Mouse (Mus musculus) hindbrain, embryonic 12.5 days (tissue): Measurements from ENCODE around the gene Gm10803. TPM values are rescaled to one million over a fixed set of nuclear protein-coding genes. Genes with fewer than 3 reads are reported as not detected.

Experiments used
- ATAC-seq: fragments of 200-750 bp; cut with Nextera tagmentation; 2 replicates; pipeline ENCODE4 v1.8.0; 2017; ENCODE audit warnings: moderate TSS enrichment; ENCODE audit not compliant: low FRiP score
- H3K27ac ChIP-seq: fragments of 300-500 bp; sonication (generic); 2 replicates; pipeline ENCODE4 v1.5.1; 2016; ENCODE audit warnings: mild to moderate bottlenecking
- H3K27me3 ChIP-seq: fragments of 300-500 bp; sonication (generic); 2 replicates; pipeline ENCODE4 v1.6.1; 2016; ENCODE audit warnings: mild to moderate bottlenecking
- H3K36me3 ChIP-seq: fragments of 300-500 bp; sonication (generic); 2 replicates; pipeline ENCODE4 v1.6.1; 2016; ENCODE audit warnings: mild to moderate bottlenecking
- H3K4me1 ChIP-seq: fragments of 300-500 bp; sonication (generic); 2 replicates; pipeline ENCODE4 v1.6.1; 2016
- H3K4me2 ChIP-seq: fragments of 300-500 bp; sonication (generic); replicated peaks from 2 replicates; pipeline ENCODE4 v1.6.1; 2016; ENCODE audit warnings: mild to moderate bottlenecking
- H3K4me3 ChIP-seq: fragments of 300-500 bp; sonication (generic); 2 replicates; pipeline ENCODE4 v1.5.1; 2016; ENCODE audit warnings: mild to moderate bottlenecking
- H3K9ac ChIP-seq: fragments of 300-500 bp; sonication (generic); 2 replicates; pipeline ENCODE4 v1.6.1; 2016; ENCODE audit warnings: mild to moderate bottlenecking, moderate library complexity
- H3K9me3 ChIP-seq: fragments of 300-500 bp; sonication (generic); replicated peaks from 2 replicates; pipeline ENCODE4 v1.6.1; 2016; ENCODE audit warnings: mild to moderate bottlenecking
- WGBS: fragments of 180-500 bp; shearing (Covaris S2); methylation state at CpG from one replicate; pipeline ENCODE4 v1.1.7; 2016; 5-methylcytosine and 5-hydroxymethylcytosine counted together
- polyA plus RNA-seq: library from polyadenylated mRNA; unstranded; fragments of >200 nt; fragmentation: Nextera tagmentation; extraction: Ambion mirVana; gene quantifications from 2 replicates; pipeline ENCODE4 v1.2.1, GENCODE M21; 2016

Gm10803 gene
- polyA plus RNA-seq, 1 experiment from 2014 or later = not detected

DNA sequence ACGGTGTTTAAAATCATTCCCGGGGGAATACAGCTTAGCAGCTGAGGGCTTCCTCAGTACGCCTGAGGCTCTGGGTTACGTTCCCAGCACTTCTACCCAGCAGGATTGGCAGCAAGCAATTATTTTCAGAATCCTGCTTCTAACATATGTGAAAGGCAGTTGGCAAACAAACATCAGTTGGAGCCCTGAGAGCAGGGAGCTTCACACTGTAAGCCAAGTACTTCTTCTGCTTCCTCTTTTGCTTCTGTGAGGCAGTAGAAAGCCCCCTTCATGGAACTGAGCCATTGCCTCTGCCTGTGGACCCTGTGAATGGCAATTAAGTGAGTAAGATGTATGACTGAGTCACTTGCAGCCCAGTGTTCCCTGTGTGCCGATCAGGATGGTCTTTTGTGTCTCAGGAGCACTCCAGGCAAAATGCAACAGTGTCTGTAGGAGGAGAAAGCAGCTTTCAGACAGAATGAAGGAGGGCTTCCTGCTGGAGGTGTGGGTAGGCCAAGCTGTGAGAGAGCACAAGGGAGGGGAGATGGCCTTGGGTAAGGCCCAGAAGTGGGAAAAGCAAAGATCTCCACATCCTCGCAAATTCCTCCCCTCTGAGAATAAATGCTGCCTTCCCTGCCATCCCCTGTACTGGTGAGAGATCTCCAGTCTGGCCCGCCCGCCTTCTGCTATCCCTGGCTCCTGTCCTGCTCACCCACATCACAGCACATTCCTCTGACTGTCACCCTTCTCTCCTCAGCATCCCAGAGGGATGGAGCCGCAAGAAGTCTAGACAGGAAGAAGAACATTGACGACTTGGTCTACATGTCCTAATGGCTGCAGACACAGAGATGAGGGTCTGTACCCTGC is 7.5 kb upstream of the Gm10803 start:
- Histone ChIP-seq H3K27me3 (0 out of 2 replicates have a peak, but pooled peaks cover 2% of the 10 kb centered on the region), H3K4me1 (peaks cover 11% of the 10 kb centered on the region), H3K36me3 (no peaks in the 10 kb centered on the region), H3K4me3 (no peak overlapping the region), H3K27ac (no peak overlapping the region), H3K9me3 (no peaks in the 10 kb centered on the region), H3K4me2 (no peak overlapping the region), H3K9ac (no peak overlapping the region)
- ATAC-seq = no peak
- WGBS = 64% methylated on average over 10 of the region's 10 CpGs

DNA sequence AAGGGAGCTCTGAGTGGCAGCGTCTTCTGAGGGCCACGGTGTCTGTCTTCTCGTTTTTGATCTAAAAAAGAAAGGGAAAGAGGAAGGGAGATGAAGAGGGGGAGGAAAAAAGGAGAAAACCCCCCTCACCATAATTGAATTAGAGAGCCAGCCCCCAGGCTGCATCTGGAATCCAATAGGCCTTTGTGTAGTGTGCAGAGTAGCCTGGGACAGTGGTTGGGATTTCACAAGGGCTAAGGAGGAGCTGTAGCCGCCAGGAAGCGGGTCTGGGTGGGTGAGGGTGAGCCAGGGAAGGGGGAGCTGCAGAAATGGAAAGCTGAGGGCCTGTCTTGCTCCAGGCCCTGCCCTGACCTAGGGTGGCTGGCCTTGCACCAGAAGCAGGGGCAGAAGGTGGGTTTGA is 6.5 kb upstream of the Gm10803 start:
- ATAC-seq = no peak

DNA sequence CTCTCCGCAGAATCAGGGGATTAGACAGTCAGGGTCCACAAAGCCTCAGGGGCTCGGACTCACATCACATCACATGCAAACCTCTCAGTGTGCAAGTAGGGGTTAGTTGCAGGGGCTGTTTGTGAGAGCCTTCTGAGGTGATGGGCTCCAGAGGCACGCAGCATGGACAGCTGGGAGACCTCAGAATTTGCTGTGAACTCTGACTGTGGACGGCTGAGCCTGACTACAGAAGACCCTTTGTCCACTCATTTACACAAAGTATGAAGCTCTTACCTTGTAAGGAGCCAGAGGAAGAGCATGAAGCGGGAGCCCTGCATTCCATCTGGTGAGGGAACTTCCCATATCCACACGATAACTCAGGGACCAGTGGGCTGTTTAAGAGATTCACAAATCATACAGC is 5.3 kb downstream of the Gm10803 start:
- no peak overlapping the region for H3K4me2 ChIP-seq
- 52% methylated on average over 6 of the region's 6 CpGs for WGBS
- H3K9ac ChIP-seq = no peak overlapping the region
- H3K4me1 ChIP-seq = peaks cover 10% of the 10 kb centered on the region
- no peaks in the 10 kb centered on the region for H3K9me3 ChIP-seq
- no peak overlapping the region for H3K27ac ChIP-seq
- ATAC-seq = no peak
- no peaks in the 10 kb centered on the region for H3K27me3 ChIP-seq
- no peak overlapping the region for H3K4me3 ChIP-seq
- H3K36me3 ChIP-seq = no peaks in the 10 kb centered on the region

More for the DNA sequence above, 6.5 kb upstream of the Gm10803 start:
- no peak overlapping the region for H3K4me2 ChIP-seq
- H3K36me3 ChIP-seq = no peaks in the 10 kb centered on the region
- no peak overlapping the region for H3K9ac ChIP-seq
- 46% methylated on average over 5 of the region's 5 CpGs for WGBS
- H3K27me3 ChIP-seq = 0 out of 2 replicates have a peak, but pooled peaks cover 2% of the 10 kb centered on the region
- H3K4me1 ChIP-seq = peaks cover 11% of the 10 kb centered on the region
- H3K27ac ChIP-seq = no peak overlapping the region
- no peak overlapping the region for H3K4me3 ChIP-seq
- H3K9me3 ChIP-seq = no peaks in the 10 kb centered on the region

DNA sequence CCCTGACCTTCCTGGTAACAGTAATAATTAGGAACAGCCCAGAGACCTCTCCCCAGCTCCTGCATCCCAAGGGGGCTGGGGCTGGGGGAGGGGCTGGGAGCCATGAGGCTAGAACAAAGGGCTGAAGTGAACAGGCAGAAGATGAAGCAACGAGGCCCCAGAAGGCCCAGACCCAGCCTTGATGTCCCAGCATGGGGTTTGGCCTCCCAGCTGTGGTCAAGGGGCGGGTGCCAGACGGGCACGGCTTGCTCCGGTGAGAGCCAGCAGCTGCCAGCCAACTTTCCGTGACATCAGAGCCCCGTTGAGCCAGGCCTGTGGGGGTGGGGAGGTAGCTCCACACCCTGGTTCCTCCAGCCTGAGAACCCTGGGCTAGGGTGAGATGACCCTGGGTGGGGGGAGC is 7.3 kb downstream of the Gm10803 start:
- no peak overlapping the region for H3K4me3 ChIP-seq
- H3K9me3 ChIP-seq = no peaks in the 10 kb centered on the region
- 23% methylated on average over 7 of the region's 7 CpGs for WGBS
- no peak for ATAC-seq
- no peak overlapping the region for H3K27ac ChIP-seq
- H3K9ac ChIP-seq = no peak overlapping the region
- H3K36me3 ChIP-seq = no peaks in the 10 kb centered on the region
- H3K4me1 ChIP-seq = peaks cover 10% of the 10 kb centered on the region
- no peak overlapping the region for H3K4me2 ChIP-seq
- H3K27me3 ChIP-seq = no peaks in the 10 kb centered on the region

DNA sequence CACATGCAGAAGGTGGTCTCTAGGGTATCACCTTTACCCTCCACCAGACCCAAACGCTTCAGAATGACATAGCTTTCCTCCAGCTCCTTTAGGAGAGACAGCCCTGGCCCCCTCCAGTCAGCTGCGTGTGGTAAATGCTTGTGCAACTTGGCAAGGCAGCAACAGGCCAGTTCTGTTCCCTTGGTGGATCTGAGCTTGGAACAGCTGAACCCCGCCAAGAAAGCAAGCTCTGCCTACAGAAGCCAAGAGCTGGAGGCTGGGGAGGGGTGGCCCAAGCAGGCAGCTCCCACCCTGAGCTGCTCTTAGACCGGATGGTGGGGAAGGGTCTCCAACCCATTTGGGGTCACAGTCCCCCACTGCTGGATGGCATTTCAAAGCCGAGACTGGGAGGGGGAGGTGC is 12.2 kb downstream of the Gm10803 start:
- Histone ChIP-seq H3K4me2 (no peak overlapping the region), H3K27ac (no peak overlapping the region), H3K36me3 (no peaks in the 10 kb centered on the region), H3K4me3 (no peak overlapping the region), H3K4me1 (peaks cover 3% of the 10 kb centered on the region), H3K9me3 (no peaks in the 10 kb centered on the region), H3K9ac (no peak overlapping the region), H3K27me3 (no peaks in the 10 kb centered on the region)
- 71% methylated on average over 5 of the region's 5 CpGs for WGBS
- no peak for ATAC-seq

DNA sequence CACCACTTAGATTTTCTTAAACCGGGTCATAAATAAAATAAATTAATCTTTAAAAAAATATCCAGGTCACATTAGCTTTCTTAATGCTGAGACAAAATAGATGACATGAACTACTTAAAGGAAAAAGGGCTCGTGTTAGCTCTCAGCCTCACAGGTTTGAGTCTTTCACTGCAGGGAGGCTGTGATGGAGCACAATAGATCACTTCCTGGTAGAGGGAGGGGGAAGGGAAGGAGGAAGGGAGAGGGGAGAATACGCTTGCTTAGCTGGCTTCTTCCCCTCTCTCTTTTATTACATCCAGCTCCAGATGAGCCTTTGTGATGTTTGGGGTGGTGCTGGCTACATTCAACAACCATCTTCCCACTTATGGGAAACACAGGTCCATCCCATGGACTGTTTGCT is 20.9 kb downstream of the Gm10803 start:
- Histone ChIP-seq H3K27ac (no peak overlapping the region), H3K4me2 (no peak overlapping the region), H3K36me3 (no peaks in the 10 kb centered on the region), H3K9ac (no peak overlapping the region), H3K9me3 (no peaks in the 10 kb centered on the region), H3K4me3 (no peak overlapping the region), H3K27me3 (no peaks in the 10 kb centered on the region), H3K4me1 (no peaks in the 10 kb centered on the region)
- no peak for ATAC-seq
- WGBS = 42% methylated on average over 3 of the region's 3 CpGs

GRCm38 (mm10) chr2:93585821-93586220 is 25.5 kb downstream of the Gm10803 start:
- Histone ChIP-seq H3K9ac (no peak overlapping the region), H3K4me3 (no peak overlapping the region), H3K27me3 (peaks cover 4% of the 10 kb centered on the region; the same call in 1 of the 2 replicates), H3K36me3 (no peaks in the 10 kb centered on the region), H3K27ac (no peak overlapping the region), H3K4me2 (no peak overlapping the region), H3K4me1 (peaks cover 10% of the 10 kb centered on the region), H3K9me3 (no peaks in the 10 kb centered on the region)
- 67% methylated on average over 1 of the region's 1 CpGs for WGBS
- no peak for ATAC-seq

DNA sequence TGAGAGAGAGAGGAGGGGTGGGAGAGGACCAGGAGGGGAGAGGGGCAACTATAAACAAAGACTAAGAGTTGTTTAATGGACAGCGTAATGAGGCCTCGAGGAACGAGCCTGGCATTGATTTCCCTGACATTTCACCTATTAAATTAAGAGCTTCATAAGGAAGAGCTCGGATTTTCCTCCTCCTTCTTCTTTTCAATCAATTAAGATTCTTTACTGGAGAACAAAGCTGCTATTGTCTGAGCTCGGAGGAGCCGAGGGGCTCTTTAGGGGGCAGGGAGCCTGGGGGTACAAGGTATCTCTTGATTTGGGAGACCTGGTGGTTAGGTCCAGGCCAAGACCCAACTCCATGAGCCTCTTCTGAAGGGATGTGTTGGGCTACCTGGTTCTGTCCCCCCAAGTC is 27.1 kb downstream of the Gm10803 start:
- Histone ChIP-seq H3K4me3 (no peak overlapping the region), H3K4me1 (peaks cover 10% of the 10 kb centered on the region), H3K4me2 (no peak overlapping the region), H3K9ac (no peak overlapping the region), H3K9me3 (no peaks in the 10 kb centered on the region), H3K36me3 (no peaks in the 10 kb centered on the region), H3K27me3 (peaks cover 4% of the 10 kb centered on the region; the same call in 1 of the 2 replicates), H3K27ac (no peak overlapping the region)
- WGBS = 23% methylated on average over 6 of the region's 6 CpGs
- no peak for ATAC-seq

- WGBS = 75% methylated on average over 4 of the region's 4 CpGs
- H3K27me3 ChIP-seq = peaks cover 4% of the 10 kb centered on the region; the same call in 1 of the 2 replicates
These were observed 29.5 kb downstream of the Gm10803 start for GRCm38 (mm10) chr2:93589875-93590274.

GRCm38 (mm10) chr2:93591706-93592105 is 31.3 kb downstream of the Gm10803 start:
- H3K4me3 ChIP-seq = no peak overlapping the region
- WGBS = 64% methylated on average over 2 of the region's 2 CpGs
- no peak overlapping the region for H3K9ac ChIP-seq

More at GRCm38 (mm10) chr2:93589875-93590274, 29.5 kb downstream of the Gm10803 start:
- ATAC-seq = no peak
- Histone ChIP-seq H3K4me2 (no peak overlapping the region), H3K4me3 (no peak overlapping the region), H3K9me3 (no peaks in the 10 kb centered on the region), H3K4me1 (peaks cover 10% of the 10 kb centered on the region), H3K9ac (no peak overlapping the region), H3K27ac (no peak overlapping the region), H3K36me3 (no peaks in the 10 kb centered on the region)

GRCm38 (mm10) chr2:93592164-93592790 is 31.9 kb downstream of the Gm10803 start:
- H3K4me2 ChIP-seq = no peak overlapping the region
- H3K36me3 ChIP-seq = no peaks in the 10 kb centered on the region
- no peak overlapping the region for H3K4me3 ChIP-seq
- H3K9ac ChIP-seq = no peak overlapping the region
- H3K27me3 ChIP-seq = peaks cover 4% of the 10 kb centered on the region; the same call in 1 of the 2 replicates
- no peak for ATAC-seq
- H3K4me1 ChIP-seq = peaks cover 3% of the 10 kb centered on the region
- 55% methylated on average over 11 of the region's 11 CpGs for WGBS
- no peaks in the 10 kb centered on the region for H3K9me3 ChIP-seq
- H3K27ac ChIP-seq = no peak overlapping the region

More at GRCm38 (mm10) chr2:93591706-93592105, 31.3 kb downstream of the Gm10803 start:
- Histone ChIP-seq H3K27me3 (peaks cover 4% of the 10 kb centered on the region; the same call in 1 of the 2 replicates), H3K4me2 (no peak overlapping the region), H3K27ac (no peak overlapping the region), H3K4me1 (peaks cover 9% of the 10 kb centered on the region), H3K9me3 (no peaks in the 10 kb centered on the region), H3K36me3 (no peaks in the 10 kb centered on the region)
- ATAC-seq = no peak

DNA sequence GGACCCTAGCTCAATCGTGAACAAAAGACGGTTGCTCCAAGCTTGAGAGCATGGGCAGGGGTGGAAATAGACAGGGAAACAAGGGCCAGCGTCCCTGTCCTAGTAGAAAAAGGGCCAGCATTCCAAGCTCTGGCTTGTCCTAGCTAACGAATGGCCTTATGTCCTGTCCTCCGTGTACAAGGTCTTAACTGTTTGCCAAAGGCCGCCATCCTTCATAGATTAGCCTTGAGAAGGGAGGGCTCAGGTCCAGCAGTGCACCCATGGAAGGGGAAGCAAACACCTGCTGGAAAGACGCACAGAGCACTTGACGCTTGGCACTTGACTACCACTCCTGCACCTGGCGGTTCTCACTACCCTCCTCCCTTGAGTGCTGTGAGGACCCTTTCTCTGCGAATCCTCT is 32.8 kb downstream of the Gm10803 start:
- no peak overlapping the region for H3K4me3 ChIP-seq
- no peaks in the 10 kb centered on the region for H3K9me3 ChIP-seq
- peaks cover 4% of the 10 kb centered on the region; the same call in 1 of the 2 replicates for H3K27me3 ChIP-seq
- H3K36me3 ChIP-seq = no peaks in the 10 kb centered on the region
- H3K27ac ChIP-seq = no peak overlapping the region
- 94% methylated on average over 10 of the region's 10 CpGs for WGBS
- no peak overlapping the region for H3K9ac ChIP-seq
- no peaks in the 10 kb centered on the region for H3K4me1 ChIP-seq
- H3K4me2 ChIP-seq = no peak overlapping the region
- ATAC-seq = no peak
